Mouse (Mus musculus): Measurements from ENCODE around the gene Maco1.

DNA sequence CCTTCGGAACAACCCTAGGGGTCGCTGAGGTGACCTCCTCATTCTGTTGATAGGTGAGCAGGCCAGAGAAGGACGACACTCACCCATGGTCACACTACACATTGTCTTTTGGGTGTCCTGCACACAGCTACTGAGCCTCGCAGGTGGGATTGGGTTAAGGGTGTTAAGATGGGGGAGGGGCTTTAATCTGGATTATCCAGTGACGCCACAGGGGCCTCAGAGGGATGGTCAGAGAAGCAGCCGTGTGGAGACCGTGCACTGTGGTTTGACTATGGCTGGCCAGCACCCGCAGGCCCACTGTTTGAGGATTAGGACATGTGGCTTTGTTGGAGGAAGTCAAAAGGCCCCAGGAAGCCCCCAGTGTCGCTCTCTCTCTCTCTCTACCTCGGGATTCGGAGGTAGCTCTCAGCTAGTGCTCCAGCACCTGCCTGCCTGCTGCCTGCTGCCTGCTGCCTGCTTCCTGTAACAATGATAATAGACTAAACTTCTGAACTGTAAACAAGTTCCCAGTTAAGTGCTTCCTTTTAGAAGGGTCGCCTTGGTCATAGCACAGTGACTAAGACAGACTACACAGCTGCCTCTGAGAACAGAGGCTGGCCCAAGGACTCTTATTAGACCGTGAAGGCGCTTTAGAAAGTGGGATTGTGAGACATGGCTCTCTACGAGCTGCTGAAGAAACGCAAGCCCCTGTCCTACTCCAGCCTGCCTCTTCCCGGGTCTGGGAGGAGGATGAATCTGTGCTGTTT lies 99.5 kb downstream of the Maco1 start:
- TF ChIP-seq CTCF (IDR thresholded peaks at IDR 0.05; ENCODE audit: insufficient read depth, low read depth, low read length) (no peak), POLR2A (IDR thresholded peaks at IDR 0.05; ENCODE audit: insufficient read depth, low read depth, low read length) (no peak)

All from olfactory bulb, adult 2 months (tissue).